Mouse (Mus musculus) liver, embryonic 14.5 days (tissue): Measurements from ENCODE around the gene Sesn2. TPM values are rescaled to one million over a fixed set of nuclear protein-coding genes. Genes with fewer than 3 reads are reported as not detected.

ENCODE experiments used
- ATAC-seq: fragments of 200-750 bp; cut with Nextera tagmentation; 2 replicates; pipeline ENCODE4 v1.8.0; 2017; ENCODE audit warnings: moderate number of reproducible peaks, mild to moderate bottlenecking, moderate library complexity; ENCODE audit not compliant: insufficient read depth
- DNase-seq, 3 experiments: peaks; one replicate each; pipeline ENCODE4 v3.0.0-alpha.2; 2012 to 2013; ENCODE audit warnings: low read depth in 3 of 3, low spot score in 3 of 3
- H3K27ac ChIP-seq: fragments of 300-500 bp; sonication (generic); 2 replicates; pipeline ENCODE4 v1.5.1; 2014; ENCODE audit warnings: moderate library complexity, mild to moderate bottlenecking, control low read depth, inconsistent platforms
- H3K27me3 ChIP-seq: fragments of 300-500 bp; sonication (generic); 2 replicates; pipeline ENCODE4 v1.6.1; 2014; ENCODE audit warnings: mild to moderate bottlenecking, low read length, moderate library complexity; ENCODE audit not compliant: control insufficient read depth, insufficient read depth
- H3K36me3 ChIP-seq: fragments of 300-500 bp; sonication (generic); replicated peaks from 2 replicates; pipeline ENCODE4 v1.6.1; 2014; ENCODE audit warnings: low read depth; ENCODE audit not compliant: control insufficient read depth, insufficient read depth
- H3K4me1 ChIP-seq, 2 experiments: fragments of 200-500 bp in 1 of 2; fragments of 300-500 bp in 1 of 2; sonication (generic) in 1 of 2; replicated peaks; 2 replicates each; pipeline ENCODE4 v1.6.1; 2012 to 2014; ENCODE audit warnings: antibody characterized with exemption in 1 of 2, inconsistent platforms in 1 of 2, low read length in 1 of 2; ENCODE audit not compliant: control insufficient read depth in 2 of 2, insufficient read depth in 2 of 2
- H3K4me2 ChIP-seq: fragments of 300-500 bp; sonication (generic); 2 replicates; pipeline ENCODE4 v1.6.1; 2014; ENCODE audit warnings: low read depth, mild to moderate bottlenecking, control low read depth, moderate library complexity
- H3K4me3 ChIP-seq, 2 experiments: fragments of 200-500 bp in 1 of 2; fragments of 300-500 bp in 1 of 2; sonication (generic) in 1 of 2; 2 replicates each; pipeline ENCODE4 v1.5.1; 2012 to 2014; ENCODE audit warnings: low read depth in 2 of 2, low read length in 2 of 2, mild to moderate bottlenecking in 2 of 2, control low read depth in 1 of 2, inconsistent platforms in 1 of 2, moderate library complexity in 1 of 2; ENCODE audit not compliant: insufficient read depth in 1 of 2
- H3K9ac ChIP-seq: fragments of 300-500 bp; sonication (generic); replicated peaks from 2 replicates; pipeline ENCODE4 v1.6.1; 2014; ENCODE audit warnings: mild to moderate bottlenecking, control low read depth, moderate library complexity
- H3K9me3 ChIP-seq: fragments of 300-500 bp; sonication (generic); 2 replicates; pipeline ENCODE4 v1.6.1; 2016; ENCODE audit warnings: low read length, mixed read lengths; ENCODE audit not compliant: control insufficient read depth
- CTCF ChIP-seq: IDR thresholded peaks from 2 replicates; pipeline ENCODE4 v1.5.1; 2016; ENCODE audit warnings: antibody characterized with exemption, low read depth, control low read depth
- EP300 ChIP-seq: IDR thresholded peaks from 2 replicates; pipeline ENCODE4 v1.6.1; 2016; ENCODE audit warnings: antibody characterized with exemption, low read depth
- WGBS: fragments of 180-500 bp; shearing (Covaris S2); extraction: QIAGEN DNeasy Blood & Tissue Kit; methylation state at CpG from one replicate; pipeline ENCODE4 v1.1.7; 2014; ENCODE audit not compliant: insufficient replicate concordance; 5-methylcytosine and 5-hydroxymethylcytosine counted together
- polyA plus RNA-seq, 2 experiments: library from polyadenylated mRNA; depleted of rRNA in 1 of 2; stranded (reverse) in 1 of 2; unstranded in 1 of 2; fragments of >200 nt; fragmentation: Nextera tagmentation in 1 of 2; extraction: Ambion mirVana in 1 of 2; gene quantifications; 2 replicates each; pipeline versions ENCODE4 v1.2.1 to v1.2.3; 2012 to 2014

The Sesn2 gene
- polyA plus RNA-seq, 2 experiments: 3.3 to 3.4 TPM

DNA sequence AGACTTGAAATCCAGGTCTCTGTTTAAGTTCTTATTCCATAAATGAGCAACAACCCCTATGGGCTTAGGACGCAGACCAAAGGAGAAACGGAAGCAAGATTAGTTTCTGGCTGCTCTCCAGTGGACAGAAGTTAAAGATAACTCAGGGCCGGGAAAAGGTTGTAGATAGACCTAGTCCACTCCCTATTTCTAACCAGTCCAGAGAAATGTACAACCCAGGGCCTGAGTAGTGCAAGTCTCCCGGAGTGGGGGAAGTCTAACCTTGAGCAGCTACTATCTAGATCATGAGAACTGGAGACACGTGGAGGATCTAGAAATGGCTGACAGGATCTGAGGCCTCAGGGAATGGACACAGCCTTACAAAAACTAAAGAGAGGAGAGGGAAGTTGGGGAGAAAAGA, 22.2 kb upstream of the Sesn2 start:
- Histone ChIP-seq H3K27me3 (no peaks in the 10 kb centered on the region), H3K27ac (peak overlapping the region; percentile 97), H3K4me1 (peaks cover 45 to 53% of the 10 kb centered on the region in 2 experiments), H3K4me3 (peak overlapping the region; percentile 83 to 98), H3K9ac (peak overlapping the region; percentile 97), H3K36me3 (peaks cover 32% of the 10 kb centered on the region), H3K9me3 (no peaks in the 10 kb centered on the region), H3K4me2 (peak overlapping the region; percentile 91)
- TF ChIP-seq EP300 (no peak), CTCF (no peak)
- WGBS: under 1% methylated on average over 5 of the region's 5 CpGs
- DNase-seq (no peak), ATAC-seq (peak; percentile 29)

DNA sequence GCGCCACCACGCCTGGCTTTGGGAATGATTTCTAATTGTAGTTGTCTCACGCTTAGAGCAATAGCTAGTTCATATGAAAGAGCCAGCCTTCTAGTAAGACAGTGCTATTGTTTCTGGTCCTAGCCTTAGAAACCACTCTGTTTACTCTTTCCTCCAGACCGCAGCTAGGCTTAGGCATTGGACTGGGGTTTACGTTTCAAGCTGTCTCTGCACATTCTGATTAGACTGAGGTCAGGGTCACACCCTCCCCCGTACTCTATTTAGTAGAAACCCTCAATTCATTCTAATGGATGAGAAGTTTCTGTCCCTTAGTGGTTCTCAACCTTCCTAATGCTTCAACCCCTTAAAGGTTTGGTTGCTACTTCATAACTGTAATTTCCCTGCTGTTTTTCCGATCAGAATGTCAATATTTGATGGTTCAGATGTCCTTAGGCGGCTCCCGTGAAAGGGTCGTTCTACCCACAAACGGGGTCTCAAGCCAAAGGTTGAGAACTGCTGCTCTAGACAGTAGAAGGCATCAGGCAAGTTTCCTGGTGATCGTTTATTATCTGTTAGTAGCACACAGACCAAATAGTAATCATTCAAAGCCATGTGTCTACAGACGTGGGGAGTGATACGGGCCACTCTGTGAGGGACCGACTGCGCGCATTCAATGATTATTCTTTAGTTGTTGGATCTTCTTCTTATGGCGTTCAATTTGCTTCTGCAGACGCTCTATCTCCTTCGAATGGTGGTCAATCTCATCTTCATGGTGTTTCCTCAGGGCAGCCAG, 19.9 kb upstream of the Sesn2 start:
- peak overlapping the region; percentile 97 for H3K27ac ChIP-seq

DNA sequence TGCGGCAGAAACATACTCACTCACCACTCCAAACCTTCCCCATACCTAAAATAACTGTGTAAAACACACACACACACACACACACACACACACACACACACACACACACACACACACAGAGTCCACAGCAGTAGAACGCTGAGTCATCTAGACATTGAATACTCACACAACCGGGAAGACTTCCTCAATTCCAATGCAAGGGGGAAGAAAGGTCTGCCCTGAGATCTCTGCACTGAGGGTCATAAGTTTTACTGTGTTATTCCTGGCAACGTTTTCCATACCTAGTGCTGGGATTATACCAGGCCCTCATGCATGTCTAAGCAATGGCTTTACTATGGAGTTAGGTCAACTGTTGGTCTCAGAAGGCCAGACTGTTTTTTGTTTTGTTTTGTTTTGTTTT, 19.0 kb upstream of the Sesn2 start:
- H3K36me3 ChIP-seq: peaks cover 29% of the 10 kb centered on the region
- WGBS: 16% methylated on average over 4 of the region's 4 CpGs
- H3K4me1 ChIP-seq: peaks cover 43 to 48% of the 10 kb centered on the region in 2 experiments
- no peaks in the 10 kb centered on the region for H3K9me3 ChIP-seq
- H3K27me3 ChIP-seq: no peaks in the 10 kb centered on the region
- H3K9ac ChIP-seq: peak overlapping the region; percentile 97
- peak overlapping the region; percentile 97 for H3K27ac ChIP-seq
- peak overlapping the region in 1 of 2 experiments; percentile 23; a peak in 2 of 4 replicates for H3K4me3 ChIP-seq
- ATAC-seq: no peak
- TF ChIP-seq CTCF: no peak
- no peak for TF ChIP-seq EP300
- DNase-seq: no peak
- peak overlapping the region; percentile 91 for H3K4me2 ChIP-seq

More for the DNA sequence above, 19.9 kb upstream of the Sesn2 start:
- peaks cover 42 to 47% of the 10 kb centered on the region in 2 experiments for H3K4me1 ChIP-seq
- ATAC-seq (peak; percentile 76), DNase-seq (peak in 2 of 3 experiments; percentile 72 to 77)
- 18% methylated on average over 20 of the region's 20 CpGs for WGBS
- H3K9me3 ChIP-seq: no peaks in the 10 kb centered on the region
- peak overlapping the region; percentile 97 for H3K9ac ChIP-seq
- peaks cover 29% of the 10 kb centered on the region for H3K36me3 ChIP-seq
- H3K4me2 ChIP-seq: peak overlapping the region; percentile 91
- H3K4me3 ChIP-seq: peak overlapping the region; percentile 83 to 98
- TF ChIP-seq EP300: peak; percentile 96
- TF ChIP-seq CTCF: no peak
- H3K27me3 ChIP-seq: no peaks in the 10 kb centered on the region

DNA sequence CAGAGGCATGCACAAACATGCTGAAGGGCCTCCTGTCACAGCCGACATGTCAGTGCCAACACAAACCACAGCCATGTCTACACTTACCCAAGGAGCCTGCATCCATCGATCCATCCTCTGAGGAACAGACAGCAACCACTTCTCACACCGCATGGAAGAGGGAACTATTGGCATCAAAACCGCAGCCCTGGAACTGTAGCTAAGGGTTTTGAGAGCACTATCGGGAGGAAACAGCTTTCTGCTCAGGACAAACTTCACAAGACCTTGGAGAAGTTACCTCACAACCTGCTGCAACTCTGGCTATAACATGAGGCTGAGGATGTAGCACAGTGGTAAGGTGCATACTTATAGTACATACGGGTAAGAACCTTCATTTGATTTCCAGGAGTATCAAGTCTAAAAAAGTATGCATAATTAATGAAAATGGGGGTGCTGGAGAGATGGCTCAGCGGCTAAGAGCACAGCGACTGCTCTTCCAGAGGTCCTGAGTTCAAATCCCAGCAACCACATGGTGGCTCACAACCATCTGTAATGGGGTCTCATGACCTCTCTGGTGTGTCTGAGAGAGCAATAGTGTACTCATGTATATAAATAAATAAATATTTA, 17.7 kb upstream of the Sesn2 start:
- H3K4me2 ChIP-seq: no peak overlapping the region
- 57% methylated on average over 8 of the region's 8 CpGs for WGBS
- no peaks in the 10 kb centered on the region for H3K9me3 ChIP-seq
- no peak overlapping the region for H3K9ac ChIP-seq
- no peaks in the 10 kb centered on the region for H3K27me3 ChIP-seq
- H3K4me3 ChIP-seq: no peak overlapping the region
- ATAC-seq: no peak
- H3K4me1 ChIP-seq: peaks cover 37 to 45% of the 10 kb centered on the region in 2 experiments
- peak overlapping the region; percentile 53; the same call in 1 of the 2 replicates for H3K27ac ChIP-seq
- TF ChIP-seq CTCF (no peak), EP300 (no peak)
- H3K36me3 ChIP-seq: peaks cover 29% of the 10 kb centered on the region
- DNase-seq: no peak

DNA sequence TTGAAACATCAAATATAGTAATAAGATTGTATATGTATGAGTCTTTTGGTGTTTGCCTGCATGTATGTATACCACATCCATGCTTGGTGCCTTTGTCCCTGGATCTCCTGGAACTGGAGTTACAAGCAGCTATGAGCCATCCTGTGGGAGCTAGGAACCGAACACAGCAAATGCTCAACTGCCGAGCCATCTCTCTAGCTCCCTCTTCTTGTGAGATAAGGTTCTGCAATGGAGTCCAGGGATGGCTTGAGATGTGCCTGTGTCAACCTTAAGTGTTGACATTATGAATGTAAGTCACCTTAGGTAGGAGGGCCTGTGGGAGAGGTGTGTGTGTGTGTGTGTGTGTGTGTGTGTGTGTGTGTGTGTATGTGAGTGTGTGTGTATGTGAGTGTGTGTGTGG, 16.4 kb upstream of the Sesn2 start:
- Histone ChIP-seq H3K36me3 (peaks cover 26% of the 10 kb centered on the region), H3K27me3 (no peaks in the 10 kb centered on the region), H3K9ac (no peak overlapping the region), H3K4me3 (no peak overlapping the region), H3K9me3 (no peaks in the 10 kb centered on the region), H3K4me1 (peaks cover 34 to 45% of the 10 kb centered on the region in 2 experiments), H3K27ac (no peak overlapping the region), H3K4me2 (no peak overlapping the region)
- WGBS: 34% methylated on average over 2 of the region's 2 CpGs
- DNase-seq: no peak
- no peak for ATAC-seq
- peak; percentile 85 for TF ChIP-seq CTCF
- TF ChIP-seq EP300: no peak
